Mouse (Mus musculus): ENCODE results near the gene Kcnj6. TPM values are rescaled to one million over a fixed set of nuclear protein-coding genes. Genes with fewer than 3 reads are reported as not detected.

The Kcnj6 gene
- polyA plus RNA-seq (2012; rRNA removed), result 1.7 and 2.1 TPM in 2 replicates

GRCm38 (mm10) chr16:94997340-94997849, at the start of gene Kcnj6:
Kcnj6 (minus strand) TSS chr16:94997701.

